Mouse (Mus musculus) small intestine, adult 2 months (tissue): ENCODE measurements around the gene Nenf. TPM values are rescaled to one million over a fixed set of nuclear protein-coding genes. Genes with fewer than 3 reads are reported as not detected.

Experiments
- H3K27ac ChIP-seq: fragments of 200-500 bp; 2 replicates; pipeline ENCODE4 v1.5.1; 2012; ENCODE audit warnings: low read depth, low read length, control low read depth, inconsistent platforms; ENCODE audit not compliant: insufficient read depth
- H3K27me3 ChIP-seq: fragments of 200-500 bp; 2 replicates; pipeline ENCODE4 v1.6.1; 2012; ENCODE audit warnings: mild to moderate bottlenecking, moderate library complexity, low read length, inconsistent platforms; ENCODE audit not compliant: control insufficient read depth, insufficient read depth
- H3K36me3 ChIP-seq: fragments of 200-500 bp; 2 replicates; pipeline ENCODE4 v1.6.1; 2012; ENCODE audit warnings: mild to moderate bottlenecking, low read length, control low read depth, inconsistent platforms; ENCODE audit not compliant: control insufficient read depth, insufficient read depth
- H3K4me1 ChIP-seq: fragments of 200-500 bp; 2 replicates; pipeline ENCODE4 v1.6.1; 2012; ENCODE audit warnings: low read length, inconsistent platforms, mixed read lengths; ENCODE audit not compliant: control insufficient read depth, insufficient read depth, insufficient read length
- H3K4me3 ChIP-seq: fragments of 200-500 bp; 2 replicates; pipeline ENCODE4 v1.5.1; 2012; ENCODE audit warnings: low read depth, mild to moderate bottlenecking, control low read depth, inconsistent platforms, low read length, moderate library complexity
- CTCF ChIP-seq: fragments of 200-500 bp; IDR thresholded peaks from 2 replicates; pipeline ENCODE4 v1.5.1; 2012; ENCODE audit warnings: low read depth, mild to moderate bottlenecking, control low read depth, inconsistent platforms, low read length, moderate library complexity, mixed read lengths; ENCODE audit not compliant: insufficient replicate concordance, insufficient read length; ENCODE audit errors: extremely low read depth
- POLR2A ChIP-seq: fragments of 200-500 bp; IDR thresholded peaks from 2 replicates; pipeline ENCODE4 v1.6.1; 2012; ENCODE audit warnings: low read depth, mild to moderate bottlenecking, control low read depth, inconsistent platforms, low read length, moderate library complexity
- WGBS: fragments of 180-500 bp; shearing (Covaris S2); methylation state at CpG from one replicate; pipeline ENCODE4 v1.1.7; 2018; 5-methylcytosine and 5-hydroxymethylcytosine counted together
- polyA plus RNA-seq: library from polyadenylated mRNA; depleted of rRNA; stranded (reverse); fragments of >200 nt; gene quantifications from 2 replicates; pipeline ENCODE4 v1.2.3, GENCODE M21; 2012

The Nenf gene
- polyA plus RNA-seq, 1 experiment: 59.7 TPM

DNA sequence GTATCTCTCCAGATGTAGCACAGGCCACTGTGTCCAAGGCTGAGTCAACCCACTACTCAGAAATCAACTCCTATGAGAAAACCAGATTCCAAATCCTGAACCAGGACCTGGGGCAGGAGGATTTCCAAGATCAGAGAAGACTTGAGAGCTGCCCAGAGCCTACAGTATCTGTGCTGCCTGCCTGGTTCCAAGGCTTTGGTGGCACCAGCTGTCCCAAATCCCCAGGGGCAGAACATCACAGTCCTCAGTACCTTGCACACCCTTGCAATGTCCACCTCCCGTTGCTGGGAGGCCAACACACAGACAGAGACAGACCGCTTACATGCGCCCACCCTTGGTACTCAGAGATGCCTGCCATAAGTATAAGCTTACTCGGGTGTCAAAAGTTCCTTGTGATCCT is 19.7 kb downstream of the Nenf start:
- H3K4me3 ChIP-seq: no peak overlapping the region
- no peaks in the 10 kb centered on the region for H3K27me3 ChIP-seq
- no peaks in the 10 kb centered on the region for H3K36me3 ChIP-seq
- no peak for TF ChIP-seq POLR2A
- TF ChIP-seq CTCF: no peak
- WGBS: 88% methylated on average over 4 of the region's 4 CpGs
- H3K4me1 ChIP-seq: no peaks in the 10 kb centered on the region
- H3K27ac ChIP-seq: no peak overlapping the region

DNA sequence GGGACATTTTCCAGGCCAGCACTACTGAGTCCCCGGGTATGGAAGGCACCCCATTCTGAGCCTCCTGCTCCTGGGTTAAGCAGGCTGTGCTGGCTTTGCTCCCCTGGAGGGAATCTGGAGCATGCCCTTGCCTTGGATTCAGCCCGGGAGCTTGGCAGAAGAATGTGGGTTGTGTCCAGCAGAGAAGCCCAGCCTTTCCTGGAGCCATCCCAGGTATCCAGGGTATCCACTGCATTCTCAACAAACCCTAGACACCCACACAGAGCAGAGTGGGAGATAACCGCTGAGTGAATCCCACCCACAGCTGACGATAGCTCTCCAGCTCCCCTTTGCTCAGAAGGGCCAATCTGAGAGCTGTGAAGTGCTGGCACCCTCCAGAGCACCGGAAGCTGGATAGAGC is 21.5 kb downstream of the Nenf start:
- Histone ChIP-seq H3K4me1 (no peaks in the 10 kb centered on the region), H3K27me3 (no peaks in the 10 kb centered on the region), H3K36me3 (no peaks in the 10 kb centered on the region), H3K4me3 (no peak overlapping the region), H3K27ac (no peak overlapping the region)
- TF ChIP-seq CTCF: no peak
- WGBS: 66% methylated on average over 5 of the region's 5 CpGs

DNA sequence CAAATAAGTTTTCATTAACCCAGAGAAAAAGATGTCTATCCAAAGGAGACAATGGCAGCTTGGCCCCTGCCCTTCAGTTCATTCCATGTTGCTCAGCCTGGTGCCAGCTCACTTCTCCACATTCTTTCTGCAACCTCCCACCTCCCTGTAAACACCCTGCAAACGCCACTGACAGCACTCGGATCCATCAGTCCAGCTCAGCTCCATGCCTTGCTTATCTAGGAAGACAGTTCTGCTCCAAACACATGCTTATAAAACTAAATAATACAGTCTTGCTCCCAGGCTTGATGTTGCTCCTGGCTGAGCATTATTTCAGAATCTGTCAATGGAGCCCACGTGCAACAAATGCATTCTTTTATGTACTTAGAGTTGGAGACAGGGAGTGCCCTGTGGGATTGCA is 22.2 kb downstream of the Nenf start:
- Histone ChIP-seq H3K4me3 (no peak overlapping the region), H3K27ac (no peak overlapping the region), H3K27me3 (no peaks in the 10 kb centered on the region), H3K4me1 (no peaks in the 10 kb centered on the region), H3K36me3 (no peaks in the 10 kb centered on the region)
- WGBS: 50% methylated on average over 3 of the region's 3 CpGs
- TF ChIP-seq POLR2A (no peak), CTCF (no peak)

DNA sequence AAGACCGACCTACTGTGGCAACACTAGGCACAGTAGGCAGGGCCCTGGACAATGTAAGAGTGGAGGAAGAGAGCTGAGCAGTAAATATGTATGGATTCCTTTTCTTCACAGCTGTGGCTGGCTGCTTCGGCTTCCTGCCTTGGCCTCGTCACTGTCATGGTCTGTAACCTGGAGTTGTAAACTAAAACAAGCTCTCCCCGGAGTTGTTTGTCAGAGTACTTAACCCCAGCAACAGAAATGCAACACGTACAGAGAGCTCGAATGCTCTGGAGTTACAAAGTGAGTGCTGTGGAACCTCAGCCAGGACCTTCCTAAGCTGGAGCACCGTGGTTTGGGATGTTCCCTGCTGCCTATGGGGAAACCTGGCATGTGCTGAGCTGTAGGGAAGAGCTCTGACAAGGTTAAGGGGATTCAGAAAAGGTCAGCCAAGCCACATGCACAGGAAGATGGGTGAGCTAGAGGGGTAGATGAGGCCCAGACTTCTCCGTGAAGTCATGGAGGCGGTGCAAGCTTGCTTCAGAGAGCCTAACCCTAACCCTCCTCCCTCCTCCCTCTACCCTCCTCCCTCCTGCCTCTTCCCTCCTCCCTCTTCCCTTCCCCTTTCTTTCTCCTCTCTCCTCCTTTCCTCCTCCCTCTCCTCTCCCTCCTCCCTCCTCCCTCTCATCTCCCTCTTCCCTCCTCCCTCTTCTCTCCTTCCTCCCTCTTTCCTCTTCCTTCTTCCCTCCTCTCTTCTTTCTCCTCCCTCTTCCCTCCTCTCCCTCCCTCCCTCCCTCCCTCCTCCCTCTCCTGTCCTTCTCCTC is 23.8 kb downstream of the Nenf start:
- no peak overlapping the region for H3K4me3 ChIP-seq
- no peaks in the 10 kb centered on the region for H3K4me1 ChIP-seq
- 78% methylated on average over 9 of the region's 9 CpGs for WGBS
- no peaks in the 10 kb centered on the region for H3K36me3 ChIP-seq
- no peaks in the 10 kb centered on the region for H3K27me3 ChIP-seq
- no peak overlapping the region for H3K27ac ChIP-seq
- no peak for TF ChIP-seq CTCF
- no peak for TF ChIP-seq POLR2A

DNA sequence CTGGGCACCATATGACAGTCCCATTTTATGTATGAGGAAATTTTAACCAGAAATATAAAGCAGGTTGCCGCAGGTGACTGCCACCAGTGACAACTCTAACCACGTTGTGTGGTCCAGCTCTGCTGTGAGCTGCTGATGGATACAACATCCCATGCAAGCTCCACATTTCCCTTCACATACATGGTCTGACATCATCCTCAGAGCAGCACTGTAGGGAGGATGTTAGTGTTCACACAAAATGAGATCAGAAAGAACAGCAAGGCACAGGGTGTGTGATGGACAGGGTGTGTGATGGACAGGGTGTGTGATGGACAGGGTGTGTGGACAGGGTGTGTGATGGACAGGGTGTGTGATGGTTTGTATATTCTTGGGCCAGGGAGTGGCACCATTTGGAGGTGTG is 24.9 kb downstream of the Nenf start:
- Histone ChIP-seq H3K27me3 (no peaks in the 10 kb centered on the region), H3K4me3 (no peak overlapping the region), H3K36me3 (no peaks in the 10 kb centered on the region), H3K27ac (no peak overlapping the region), H3K4me1 (no peaks in the 10 kb centered on the region)
- WGBS: 89% methylated on average over 2 of the region's 2 CpGs
- TF ChIP-seq POLR2A: no peak
- TF ChIP-seq CTCF: no peak

DNA sequence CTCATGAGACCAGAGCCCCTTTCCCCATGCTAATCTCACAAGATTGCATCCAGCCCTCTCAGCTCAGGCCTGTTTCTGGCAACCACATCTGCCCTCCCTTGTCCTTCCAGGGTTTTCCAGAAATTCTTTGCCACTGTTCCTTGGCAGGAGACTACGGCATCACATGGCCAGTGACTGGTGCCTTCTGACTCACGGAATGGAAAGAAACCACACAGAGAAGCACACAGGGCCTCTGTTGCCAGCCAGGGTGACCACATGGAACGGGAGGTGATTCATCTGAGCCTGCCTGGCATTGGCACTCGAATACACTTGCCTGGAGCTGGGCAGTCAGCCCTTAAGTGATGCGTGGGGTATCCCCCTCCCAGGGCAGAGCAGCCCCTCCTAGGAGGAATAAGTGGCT is 25.6 kb downstream of the Nenf start:
- Histone ChIP-seq H3K4me3 (no peak overlapping the region), H3K27ac (no peak overlapping the region), H3K27me3 (no peaks in the 10 kb centered on the region), H3K4me1 (no peaks in the 10 kb centered on the region), H3K36me3 (no peaks in the 10 kb centered on the region)
- TF ChIP-seq CTCF (no peak), POLR2A (no peak)
- 76% methylated on average over 5 of the region's 5 CpGs for WGBS

DNA sequence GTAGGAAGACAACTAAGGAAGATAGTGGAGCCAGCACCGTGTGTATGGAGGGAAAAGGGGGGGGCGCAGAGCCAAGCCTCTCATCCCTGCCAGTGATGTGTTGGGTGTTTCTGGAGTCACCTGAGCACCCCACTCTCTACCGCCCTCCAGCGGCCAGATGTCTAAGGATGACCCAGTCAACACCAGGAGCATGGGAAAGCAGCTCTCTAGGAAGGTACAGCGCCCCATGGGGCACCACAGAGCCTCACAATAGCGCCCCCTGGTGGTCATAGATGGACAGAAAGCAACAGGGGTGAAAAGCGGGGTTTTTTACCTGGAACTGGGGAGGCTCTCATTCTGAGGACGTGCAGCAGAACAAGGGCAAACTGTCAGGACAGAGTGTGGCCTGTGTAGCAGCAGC is 29.2 kb downstream of the Nenf start:
- 38% methylated on average over 8 of the region's 8 CpGs for WGBS
- no peaks in the 10 kb centered on the region for H3K27me3 ChIP-seq
- TF ChIP-seq POLR2A: no peak
- TF ChIP-seq CTCF: peak; percentile 89; the same call in 1 of the 2 replicates
- peaks cover 9% of the 10 kb centered on the region for H3K4me1 ChIP-seq
- H3K36me3 ChIP-seq: no peaks in the 10 kb centered on the region
- H3K27ac ChIP-seq: no peak overlapping the region
- H3K4me3 ChIP-seq: no peak overlapping the region

DNA sequence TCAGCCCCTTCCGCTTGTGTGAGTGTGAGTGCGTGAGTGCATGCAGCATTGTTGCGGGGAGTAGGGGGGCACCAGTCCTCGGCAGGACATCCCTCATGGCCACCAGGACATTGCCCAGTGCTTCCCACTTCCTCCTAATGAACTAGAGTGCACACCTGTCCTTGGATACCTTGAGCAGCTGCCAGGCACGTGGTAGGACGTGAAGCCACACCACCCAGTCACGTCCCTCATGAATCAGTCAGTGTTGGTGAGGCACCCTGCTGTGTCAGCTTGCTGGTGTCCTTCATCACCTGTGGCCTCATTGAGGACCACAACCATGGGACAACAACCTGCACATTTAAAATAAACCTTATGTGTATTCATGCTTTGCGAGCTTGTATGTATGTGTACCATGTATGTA is 33.5 kb downstream of the Nenf start:
- TF ChIP-seq POLR2A (no peak), CTCF (no peak)
- WGBS: 50% methylated on average over 8 of the region's 8 CpGs
- Histone ChIP-seq H3K27me3 (no peaks in the 10 kb centered on the region), H3K27ac (peak overlapping the region; percentile 73), H3K4me3 (no peak overlapping the region), H3K36me3 (no peaks in the 10 kb centered on the region), H3K4me1 (peaks cover 18% of the 10 kb centered on the region)
